Mouse (Mus musculus) kidney, embryonic 15.5 days (tissue): ENCODE results near the gene Ankfn1. TPM values are rescaled to one million over a fixed set of nuclear protein-coding genes. Genes with fewer than 3 reads are reported as not detected.

Source experiments
- ATAC-seq: fragments of 200-750 bp; cut with Nextera tagmentation; replicated peaks from 2 replicates; pipeline ENCODE4 v1.8.0; 2017; ENCODE audit warnings: moderate TSS enrichment; ENCODE audit not compliant: low FRiP score
- H3K27ac ChIP-seq: fragments of 300-500 bp; sonication (generic); 2 replicates; pipeline ENCODE4 v1.5.1; 2015; ENCODE audit warnings: mild to moderate bottlenecking, inconsistent platforms
- H3K27me3 ChIP-seq: fragments of 300-500 bp; sonication (generic); 2 replicates; pipeline ENCODE4 v1.6.1; 2015; ENCODE audit warnings: inconsistent platforms
- H3K36me3 ChIP-seq: fragments of 300-500 bp; sonication (generic); 2 replicates; pipeline ENCODE4 v1.6.1; 2015; ENCODE audit warnings: inconsistent platforms
- H3K4me1 ChIP-seq: fragments of 300-500 bp; sonication (generic); 2 replicates; pipeline ENCODE4 v1.6.1; 2015; ENCODE audit warnings: inconsistent platforms
- H3K4me2 ChIP-seq: fragments of 300-500 bp; sonication (generic); 2 replicates; pipeline ENCODE4 v1.6.1; 2015; ENCODE audit warnings: moderate library complexity, mild to moderate bottlenecking, inconsistent platforms
- H3K4me3 ChIP-seq: fragments of 300-500 bp; sonication (generic); replicated peaks from 2 replicates; pipeline ENCODE4 v1.5.1; 2015; ENCODE audit warnings: mild to moderate bottlenecking, inconsistent platforms
- H3K9ac ChIP-seq: fragments of 300-500 bp; sonication (generic); 2 replicates; pipeline ENCODE4 v1.6.1; 2015; ENCODE audit warnings: mild to moderate bottlenecking, inconsistent platforms
- H3K9me3 ChIP-seq: fragments of 300-500 bp; sonication (generic); replicated peaks from 2 replicates; pipeline ENCODE4 v1.6.1; 2016; ENCODE audit warnings: inconsistent platforms
- whole genome bisulfite sequencing: fragments of 180-500 bp; shearing (Covaris S2); methylation state at CpG from one replicate; pipeline ENCODE4 v1.1.7; 2015; ENCODE audit warnings: mixed read lengths; 5-methylcytosine and 5-hydroxymethylcytosine counted together
- polyA plus RNA-seq: library from polyadenylated mRNA; unstranded; fragments of >200 nt; fragmentation: Nextera tagmentation; extraction: Ambion mirVana; gene quantifications from 2 replicates; pipeline ENCODE4 v1.2.1, GENCODE M21; 2015

The Ankfn1 gene
- polyA plus RNA-seq, 1 experiment from 2014 or later, result 0.18 TPM

DNA sequence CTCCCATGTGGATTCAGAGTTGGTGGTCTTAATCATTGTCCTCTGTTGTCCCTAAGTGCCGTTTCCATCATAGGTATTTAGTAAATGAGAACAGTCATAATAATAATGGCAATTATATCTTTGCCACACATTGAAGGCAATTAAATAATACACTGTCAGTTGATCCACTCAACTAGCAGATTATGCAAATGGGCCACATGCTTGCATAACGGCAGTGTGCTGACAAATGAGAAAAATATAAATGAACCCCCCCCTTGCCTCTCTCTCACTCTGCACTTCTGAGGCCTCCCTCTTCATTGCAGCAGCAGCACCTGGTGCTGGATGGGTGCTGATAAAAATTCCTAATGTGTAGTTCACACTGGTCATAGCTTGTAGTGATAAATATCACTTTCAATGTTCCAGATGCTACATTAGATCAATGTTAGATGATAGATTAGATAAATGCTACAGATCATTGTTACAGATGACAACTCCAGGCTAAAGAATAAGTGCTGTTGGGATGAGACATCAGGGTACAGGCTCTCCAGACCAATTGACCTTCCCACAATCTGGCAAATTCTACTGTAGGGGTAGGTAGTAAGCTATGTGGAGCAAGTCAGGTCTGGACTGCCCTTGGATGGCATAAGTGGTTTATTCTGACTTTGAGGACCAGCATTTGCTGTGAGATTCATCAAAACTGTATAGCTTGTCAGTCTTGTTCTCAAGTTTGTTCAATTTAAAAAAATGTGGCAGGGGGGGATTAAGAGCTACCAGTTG lies 12.3 kb downstream of the Ankfn1 start:
- no peak for ATAC-seq
- H3K4me3 ChIP-seq, result no peak overlapping the region
- no peaks in the 10 kb centered on the region for H3K9me3 ChIP-seq
- no peak overlapping the region for H3K27ac ChIP-seq
- no peak overlapping the region for H3K4me2 ChIP-seq
- H3K4me1 ChIP-seq, result peaks cover 6% of the 10 kb centered on the region; the same call in 1 of the 2 replicates
- H3K9ac ChIP-seq, result no peak overlapping the region
- H3K36me3 ChIP-seq, result no peaks in the 10 kb centered on the region
- no peaks in the 10 kb centered on the region for H3K27me3 ChIP-seq
- WGBS, result 84% methylated on average over 2 of the region's 2 CpGs

DNA sequence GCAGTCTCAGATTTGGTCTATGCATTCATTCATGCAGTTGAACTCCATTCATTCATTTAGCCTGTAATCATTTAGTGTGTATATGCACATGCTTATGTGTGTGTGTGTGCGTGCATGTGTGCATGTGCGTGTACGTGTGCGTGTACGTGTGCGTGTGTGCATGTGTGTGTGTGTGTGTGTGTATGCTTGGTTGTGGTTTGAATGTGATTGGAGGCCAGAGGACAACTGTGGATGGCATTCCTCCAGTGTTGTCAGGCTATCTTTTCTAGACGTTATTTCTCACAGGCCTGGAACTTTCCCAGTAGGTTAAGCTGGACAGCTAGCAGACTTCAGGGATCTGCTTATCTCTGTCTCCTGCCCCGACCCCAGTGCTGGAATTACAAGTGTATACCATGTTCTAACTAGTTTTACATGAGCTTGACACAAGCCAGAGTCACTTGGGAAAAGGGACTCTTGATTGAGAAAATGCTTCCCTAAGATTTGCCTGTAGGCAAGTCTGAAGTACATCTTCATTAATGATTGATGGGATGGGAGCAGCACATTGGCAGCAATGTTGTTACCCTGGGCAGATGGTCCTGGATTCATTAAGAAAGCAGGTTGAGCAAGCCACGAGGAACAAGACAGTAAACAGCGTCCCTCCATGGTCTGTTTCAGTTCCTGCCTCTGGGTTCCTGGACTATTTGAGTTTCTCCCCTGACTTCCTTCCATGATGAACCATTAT lies 43.3 kb downstream of the Ankfn1 start:
- WGBS, result 84% methylated on average over 10 of the region's 10 CpGs
- no peak; the same call in 1 of the 2 replicates for ATAC-seq

DNA sequence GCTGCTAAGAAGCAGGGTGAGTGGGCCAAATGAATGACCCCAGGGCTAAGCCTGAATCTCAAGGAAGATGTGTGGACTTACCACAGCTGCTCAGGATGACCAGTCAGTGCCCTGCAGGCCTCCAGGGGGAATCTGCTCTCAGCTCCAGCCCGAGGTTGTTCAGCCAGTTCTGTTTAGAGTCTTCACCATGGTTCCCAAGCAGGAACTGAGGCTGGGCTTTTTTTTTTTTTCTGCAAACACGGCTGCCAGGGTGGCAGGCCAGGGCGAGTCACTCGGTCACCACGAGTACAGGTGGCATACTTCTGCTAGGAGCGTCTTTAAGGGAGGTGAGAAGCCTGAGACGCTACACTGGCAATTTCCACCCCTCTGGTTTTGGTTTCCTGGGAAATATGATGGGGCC lies 43.9 kb downstream of the Ankfn1 start:
- peaks cover 9% of the 10 kb centered on the region; the same call in 1 of the 2 replicates for H3K4me1 ChIP-seq
- no peak overlapping the region for H3K4me2 ChIP-seq
- no peak for ATAC-seq
- no peak overlapping the region for H3K27ac ChIP-seq
- 77% methylated on average over 7 of the region's 7 CpGs for WGBS
- H3K4me3 ChIP-seq, result no peak overlapping the region
- H3K27me3 ChIP-seq, result no peaks in the 10 kb centered on the region
- no peak overlapping the region for H3K9ac ChIP-seq
- no peaks in the 10 kb centered on the region for H3K9me3 ChIP-seq
- H3K36me3 ChIP-seq, result no peaks in the 10 kb centered on the region

More for the DNA sequence above, 43.3 kb downstream of the Ankfn1 start:
- H3K27ac ChIP-seq, result no peak overlapping the region
- H3K36me3 ChIP-seq, result no peaks in the 10 kb centered on the region
- no peaks in the 10 kb centered on the region for H3K27me3 ChIP-seq
- H3K4me3 ChIP-seq, result no peak overlapping the region
- H3K9ac ChIP-seq, result no peak overlapping the region
- H3K9me3 ChIP-seq, result no peaks in the 10 kb centered on the region
- H3K4me2 ChIP-seq, result no peak overlapping the region
- H3K4me1 ChIP-seq, result peaks cover 9% of the 10 kb centered on the region; the same call in 1 of the 2 replicates

DNA sequence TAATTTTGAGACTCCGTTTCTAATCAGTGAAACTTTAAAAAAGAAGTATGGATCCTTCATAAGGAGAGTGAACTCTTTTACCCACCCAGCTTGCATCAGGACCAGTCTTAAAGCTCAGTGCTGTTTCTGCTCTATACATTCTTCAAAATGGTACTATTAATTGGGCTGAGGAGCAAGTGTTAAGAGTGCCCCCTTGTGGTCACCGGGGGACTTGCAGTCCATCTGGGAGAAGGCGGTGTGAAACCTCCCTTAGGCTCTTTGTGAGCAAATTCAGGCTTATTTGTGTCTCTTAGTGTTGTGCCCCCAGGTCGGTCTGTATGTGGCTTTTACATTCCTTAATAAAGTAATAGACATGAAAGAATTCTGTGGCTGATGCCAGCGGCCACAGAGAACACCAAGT lies 56.6 kb downstream of the Ankfn1 start:
- Histone ChIP-seq H3K27ac (no peak overlapping the region), H3K9ac (no peak overlapping the region), H3K27me3 (no peaks in the 10 kb centered on the region), H3K9me3 (no peaks in the 10 kb centered on the region), H3K36me3 (no peaks in the 10 kb centered on the region), H3K4me2 (no peak overlapping the region), H3K4me3 (no peak overlapping the region), H3K4me1 (no peaks in the 10 kb centered on the region)
- ATAC-seq, result no peak
- 15% methylated on average over 5 of the region's 5 CpGs for WGBS

DNA sequence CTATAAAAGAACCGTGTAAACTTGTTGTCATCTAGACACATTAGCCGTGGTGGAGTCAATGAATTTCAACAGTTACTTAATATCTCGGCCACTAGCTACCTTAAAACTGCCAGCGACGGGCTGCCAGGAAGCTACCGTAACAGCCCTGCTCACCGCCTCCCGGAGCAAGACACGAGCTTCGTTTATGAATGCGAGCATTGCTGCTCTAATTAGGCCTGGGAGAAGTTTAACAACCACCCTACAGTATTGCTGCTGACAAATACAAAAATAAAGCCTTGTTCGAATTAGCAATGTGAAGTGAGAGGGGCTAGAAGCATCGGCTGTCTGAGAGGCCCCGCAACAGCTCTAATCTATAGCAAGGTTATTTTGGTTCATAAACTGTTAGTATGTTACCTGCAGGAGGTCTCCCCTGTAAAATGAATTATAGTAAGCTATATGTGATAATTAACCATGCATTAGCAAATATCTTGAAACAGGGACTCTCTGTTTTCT lies 58.9 kb downstream of the Ankfn1 start:
- no peaks in the 10 kb centered on the region for H3K36me3 ChIP-seq
- no peaks in the 10 kb centered on the region for H3K27me3 ChIP-seq
- no peak overlapping the region for H3K4me2 ChIP-seq
- no peak for ATAC-seq
- WGBS, result 79% methylated on average over 14 of the region's 14 CpGs
- no peak overlapping the region for H3K9ac ChIP-seq
- H3K4me1 ChIP-seq, result no peaks in the 10 kb centered on the region
- H3K27ac ChIP-seq, result no peak overlapping the region
- no peak overlapping the region for H3K4me3 ChIP-seq
- no peaks in the 10 kb centered on the region for H3K9me3 ChIP-seq

DNA sequence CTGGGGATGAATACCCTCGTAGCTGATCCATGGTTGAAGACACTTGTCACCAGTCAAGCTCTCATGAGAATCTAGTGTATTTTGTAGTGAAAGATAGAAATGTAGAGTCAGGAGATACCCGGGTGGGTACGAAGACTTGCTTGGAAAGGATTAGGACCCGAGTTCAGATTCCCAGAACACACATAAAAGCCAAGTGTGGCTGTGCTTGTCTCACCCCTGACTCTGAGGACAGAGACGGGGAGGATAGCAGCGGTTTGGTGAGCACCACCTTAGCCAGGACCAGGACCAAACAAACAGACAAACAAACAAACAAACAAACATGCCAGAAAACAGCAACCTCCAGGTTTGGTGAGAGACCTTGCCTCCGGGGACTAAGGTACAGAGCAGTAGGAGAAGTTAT lies 61.1 kb downstream of the Ankfn1 start:
- H3K27me3 ChIP-seq, result no peaks in the 10 kb centered on the region
- no peak overlapping the region for H3K9ac ChIP-seq
- no peaks in the 10 kb centered on the region for H3K4me1 ChIP-seq
- H3K4me2 ChIP-seq, result no peak overlapping the region
- no peak overlapping the region for H3K4me3 ChIP-seq
- no peak for ATAC-seq
- no peak overlapping the region for H3K27ac ChIP-seq
- H3K36me3 ChIP-seq, result no peaks in the 10 kb centered on the region
- WGBS, result 91% methylated on average over 7 of the region's 7 CpGs
- no peaks in the 10 kb centered on the region for H3K9me3 ChIP-seq

DNA sequence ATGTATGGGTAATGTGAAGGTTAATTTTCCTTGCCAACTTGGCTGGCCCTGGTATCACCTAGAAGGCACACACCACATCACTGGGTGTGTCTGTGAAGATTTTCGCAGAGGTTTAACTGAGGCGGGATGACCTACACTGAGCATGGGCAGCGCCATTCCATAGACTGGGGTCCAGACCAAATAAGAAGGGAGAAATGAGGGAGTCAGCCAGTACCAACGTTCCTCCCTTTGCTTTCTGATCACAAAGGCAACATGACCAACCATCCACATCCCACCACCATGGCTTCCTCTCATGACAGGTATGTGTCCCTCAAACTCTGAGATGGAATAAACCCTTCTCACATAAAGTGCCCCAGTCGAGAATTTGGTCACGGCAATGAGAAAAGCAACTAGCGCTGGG lies 68.9 kb downstream of the Ankfn1 start:
- H3K27me3 ChIP-seq, result no peaks in the 10 kb centered on the region
- no peak for ATAC-seq
- H3K9me3 ChIP-seq, result no peaks in the 10 kb centered on the region
- no peak overlapping the region for H3K4me2 ChIP-seq
- no peak overlapping the region for H3K4me3 ChIP-seq
- H3K4me1 ChIP-seq, result no peaks in the 10 kb centered on the region
- no peak overlapping the region for H3K9ac ChIP-seq
- 90% methylated on average over 7 of the region's 7 CpGs for WGBS
- H3K27ac ChIP-seq, result no peak overlapping the region
- no peaks in the 10 kb centered on the region for H3K36me3 ChIP-seq

DNA sequence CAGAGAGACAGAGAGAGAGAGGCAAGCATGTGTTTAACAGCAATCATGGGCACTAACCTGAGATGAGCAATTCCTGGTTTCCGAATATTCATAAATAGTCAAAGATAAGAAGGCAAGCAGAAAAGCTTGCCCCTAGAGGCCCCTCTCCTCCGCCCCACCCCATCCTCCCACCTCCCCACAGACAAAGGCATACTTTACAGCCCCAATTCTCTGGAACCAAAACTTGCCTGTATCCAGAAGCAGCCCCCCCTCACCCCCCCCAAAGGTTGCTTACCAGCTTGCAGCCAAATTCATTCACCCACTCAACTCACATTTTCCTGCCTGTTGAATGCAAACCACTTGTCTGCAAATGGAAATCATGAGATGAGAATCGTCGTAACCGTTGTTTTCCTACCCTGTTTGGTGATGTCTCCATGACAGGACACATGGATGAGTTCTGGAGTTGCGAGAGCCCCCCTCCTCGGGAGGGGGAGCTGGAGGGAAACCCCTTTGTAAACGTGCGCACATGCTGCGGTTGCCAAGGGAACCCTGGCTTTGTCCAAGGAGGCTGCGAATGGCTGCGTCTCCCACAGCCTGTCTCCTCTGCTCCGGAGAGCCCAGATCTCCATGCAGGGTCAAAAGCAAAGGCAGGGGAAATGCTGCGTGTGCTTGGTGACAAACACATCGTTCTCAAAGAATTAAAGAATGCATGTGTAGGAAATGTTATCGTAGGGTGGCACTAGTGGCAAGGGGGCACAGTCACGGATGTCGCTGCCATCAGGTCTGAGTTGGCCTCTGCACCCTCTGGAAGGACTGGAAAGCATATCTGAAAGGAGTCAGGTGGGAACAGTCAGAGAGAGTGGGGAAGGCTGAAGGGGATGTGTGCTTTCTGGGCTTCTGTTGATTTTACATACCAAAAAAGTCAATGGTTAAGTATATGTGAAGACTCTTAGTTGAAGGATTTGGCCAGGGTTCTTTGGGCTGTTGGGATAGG lies 80.7 kb downstream of the Ankfn1 start:
- Histone ChIP-seq H3K9me3 (no peaks in the 10 kb centered on the region), H3K9ac (no peak overlapping the region), H3K4me1 (no peaks in the 10 kb centered on the region), H3K27me3 (0 out of 2 replicates have a peak, but pooled peaks cover 6% of the 10 kb centered on the region), H3K4me2 (no peak overlapping the region), H3K36me3 (no peaks in the 10 kb centered on the region), H3K27ac (no peak overlapping the region), H3K4me3 (no peak overlapping the region)
- 45% methylated on average over 18 of the region's 18 CpGs for WGBS
- ATAC-seq, result no peak

DNA sequence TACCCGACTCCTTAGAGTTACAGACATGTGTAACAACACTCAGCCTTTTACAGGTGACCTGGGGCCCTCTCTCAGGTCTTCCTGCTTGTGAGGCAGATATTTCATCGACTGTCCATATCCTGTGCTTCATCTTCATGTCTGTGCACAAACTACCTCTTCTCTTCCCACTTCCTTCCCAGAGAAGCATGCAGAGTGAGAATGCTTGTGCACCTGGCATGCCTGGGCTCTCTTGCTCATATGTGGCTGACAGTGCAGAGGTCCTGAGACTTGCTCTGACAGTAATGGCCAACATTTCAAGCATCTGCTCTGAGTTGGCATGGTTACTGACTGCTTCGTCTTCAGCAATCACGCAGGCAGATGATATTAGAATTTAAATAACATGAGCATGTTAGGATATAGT lies 83.8 kb downstream of the Ankfn1 start:
- Histone ChIP-seq H3K4me3 (no peak overlapping the region), H3K27me3 (0 out of 2 replicates have a peak, but pooled peaks cover 6% of the 10 kb centered on the region), H3K9me3 (no peaks in the 10 kb centered on the region), H3K4me2 (no peak overlapping the region), H3K27ac (no peak overlapping the region), H3K9ac (no peak overlapping the region), H3K36me3 (no peaks in the 10 kb centered on the region), H3K4me1 (no peaks in the 10 kb centered on the region)
- ATAC-seq, result no peak
- WGBS, result 81% methylated on average over 4 of the region's 4 CpGs

DNA sequence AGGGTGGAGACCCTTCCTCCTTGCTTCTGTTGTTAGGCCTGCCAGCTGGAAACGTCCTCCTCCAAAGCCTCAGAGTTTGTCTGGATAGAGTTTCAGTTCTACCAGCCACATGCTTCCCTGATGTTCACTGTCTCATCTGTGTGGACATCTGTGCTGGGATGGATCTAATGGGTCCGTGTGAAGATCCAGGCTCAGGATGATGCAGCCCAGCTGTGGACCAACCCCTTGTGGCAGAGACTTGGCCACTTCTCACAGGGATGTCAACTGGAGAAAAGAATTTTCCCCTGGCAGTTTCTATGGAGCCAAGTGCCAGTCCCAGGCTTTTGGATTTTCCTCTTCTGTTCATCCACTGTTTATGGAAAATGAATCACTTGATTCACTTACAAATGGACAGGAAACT lies 100.5 kb downstream of the Ankfn1 start:
- Histone ChIP-seq H3K27me3 (no peaks in the 10 kb centered on the region), H3K9me3 (no peaks in the 10 kb centered on the region), H3K4me3 (no peak overlapping the region), H3K36me3 (no peaks in the 10 kb centered on the region), H3K4me2 (no peak overlapping the region), H3K9ac (no peak overlapping the region), H3K4me1 (0 out of 2 replicates have a peak, but pooled peaks cover 2% of the 10 kb centered on the region), H3K27ac (no peak overlapping the region)
- 27% methylated on average over 2 of the region's 2 CpGs for WGBS
- ATAC-seq, result peak; percentile 40; the same call in 1 of the 2 replicates

DNA sequence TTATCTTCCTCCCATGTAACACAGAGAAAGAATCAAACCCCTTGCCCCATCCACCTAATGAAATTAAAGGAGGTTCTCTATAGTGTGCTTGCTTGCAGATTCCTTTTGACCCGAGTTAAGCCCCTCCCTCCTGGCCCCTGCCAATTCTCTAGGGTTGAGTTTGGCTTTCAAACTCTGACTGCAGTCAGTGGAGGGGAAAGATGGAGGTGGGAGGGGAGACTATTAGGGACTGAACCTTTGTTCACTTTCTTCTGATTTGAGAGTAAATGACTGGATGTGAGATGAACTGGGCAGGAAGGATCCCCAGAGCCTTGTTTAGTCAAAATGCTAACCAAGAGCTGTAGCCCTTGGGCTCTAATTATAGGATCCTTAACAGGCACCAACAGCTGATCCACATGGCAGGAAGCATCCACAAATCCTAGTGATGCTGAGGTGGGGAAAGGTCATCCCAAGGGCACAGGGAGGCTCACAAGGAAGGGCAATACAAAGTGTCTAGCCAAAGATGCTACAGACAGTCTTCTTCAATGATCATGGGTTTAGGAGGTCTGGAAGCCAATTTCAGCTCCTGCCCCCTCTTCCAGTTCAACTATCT lies 103.4 kb downstream of the Ankfn1 start:
- H3K36me3 ChIP-seq, result no peaks in the 10 kb centered on the region
- WGBS, result 13% methylated on average over 1 of the region's 1 CpGs
- ATAC-seq, result no peak

More for the DNA sequence above, 103.4 kb downstream of the Ankfn1 start:
- H3K4me1 ChIP-seq, result 0 out of 2 replicates have a peak, but pooled peaks cover 2% of the 10 kb centered on the region
- H3K9me3 ChIP-seq, result no peaks in the 10 kb centered on the region
- H3K9ac ChIP-seq, result no peak overlapping the region
- no peak overlapping the region for H3K27ac ChIP-seq
- H3K27me3 ChIP-seq, result no peaks in the 10 kb centered on the region
- H3K4me3 ChIP-seq, result no peak overlapping the region
- no peak overlapping the region for H3K4me2 ChIP-seq
